Mouse (Mus musculus) kidney, adult 2 months (tissue): ENCODE measurements around the gene Tmem150c.

ENCODE experiments used
- CTCF ChIP-seq: fragments of 200-500 bp; conservative IDR thresholded peaks from 2 replicates; pipeline ENCODE4 v1.5.1; 2011; ENCODE audit warnings: low read depth, mild to moderate bottlenecking, control low read depth, low read length, moderate library complexity, mixed read lengths; ENCODE audit not compliant: insufficient read depth, insufficient read length
- POLR2A ChIP-seq: fragments of 200-500 bp; IDR thresholded peaks from one replicate; pipeline ENCODE4 v1.6.1; 2011; ENCODE audit warnings: low read depth, low read length, control low read depth

GRCm38 (mm10) chr5:100191438-100192190 is 32.0 kb upstream of the Tmem150c start:
- TF ChIP-seq POLR2A (no peak), CTCF (no peak)
